Mouse (Mus musculus): ENCODE data around the gene Flvcr2. TPM values are rescaled to one million over a fixed set of nuclear protein-coding genes. Genes with fewer than 3 reads are reported as not detected.

Flvcr2 gene
- polyA plus RNA-seq, 2 experiments: 2.7 to 3.6 TPM

- no peak for ATAC-seq (ENCODE audit: insufficient read depth)
- Histone ChIP-seq H3K9me3 (ENCODE audit: control insufficient read depth, low read length) (no peaks in the 10 kb centered on the region), H3K27ac (no peak overlapping the region)
These were observed 111.0 kb downstream of the Flvcr2 start for GRCm38 (mm10) chr12:85857300-85857699.

GRCm38 (mm10) chr12:85859111-85859510, 112.8 kb downstream of the Flvcr2 start:
- TF ChIP-seq CTCF (IDR thresholded peaks at IDR 0.05; ENCODE audit: low read depth): no peak
- H3K27me3 ChIP-seq (ENCODE audit: control insufficient read depth, insufficient read depth, low read length): no peaks in the 10 kb centered on the region
- no peaks in the 10 kb centered on the region; a peak in 1 of 4 replicates for H3K4me1 ChIP-seq (replicated peaks; ENCODE audit: control insufficient read depth in 2 of 2, insufficient read depth in 2 of 2, low read length in 1 of 2)
- no peak overlapping the region for H3K4me2 ChIP-seq (ENCODE audit: low read depth)
- DNase-seq (ENCODE audit: low read depth in 3 of 3, low spot score in 3 of 3) (no peak), ATAC-seq (ENCODE audit: insufficient read depth) (no peak)
- H3K9me3 ChIP-seq (ENCODE audit: control insufficient read depth, low read length): no peaks in the 10 kb centered on the region
- WGBS (ENCODE audit: insufficient replicate concordance): 82% methylated on average over 3 of the region's 3 CpGs
- H3K27ac ChIP-seq: no peak overlapping the region
- no peaks in the 10 kb centered on the region; the same call in 1 of the 2 replicates for H3K36me3 ChIP-seq (replicated peaks; ENCODE audit: control insufficient read depth, insufficient read depth, low read depth)
- H3K4me3 ChIP-seq (ENCODE audit: insufficient read depth in 1 of 2, low read depth in 2 of 2, low read length in 2 of 2): no peak overlapping the region
- H3K9ac ChIP-seq (replicated peaks): no peak overlapping the region

More at GRCm38 (mm10) chr12:85857300-85857699, 111.0 kb downstream of the Flvcr2 start:
- 76% methylated on average over 7 of the region's 7 CpGs for WGBS (ENCODE audit: insufficient replicate concordance)
- no peak overlapping the region for H3K9ac ChIP-seq (replicated peaks)
- no peaks in the 10 kb centered on the region; a peak in 1 of 4 replicates for H3K4me1 ChIP-seq (replicated peaks; ENCODE audit: control insufficient read depth in 2 of 2, insufficient read depth in 2 of 2, low read length in 1 of 2)
- no peak for DNase-seq (ENCODE audit: low read depth in 3 of 3, low spot score in 3 of 3)
- H3K27me3 ChIP-seq (ENCODE audit: control insufficient read depth, insufficient read depth, low read length): no peaks in the 10 kb centered on the region
- TF ChIP-seq CTCF (IDR thresholded peaks at IDR 0.05; ENCODE audit: low read depth) (no peak), EP300 (IDR thresholded peaks at IDR 0.05; ENCODE audit: low read depth) (no peak)
- H3K36me3 ChIP-seq (replicated peaks; ENCODE audit: control insufficient read depth, insufficient read depth, low read depth): no peaks in the 10 kb centered on the region; the same call in 1 of the 2 replicates
- H3K4me2 ChIP-seq (ENCODE audit: low read depth): no peak overlapping the region
- no peak overlapping the region for H3K4me3 ChIP-seq (ENCODE audit: insufficient read depth in 1 of 2, low read depth in 2 of 2, low read length in 2 of 2)

DNA sequence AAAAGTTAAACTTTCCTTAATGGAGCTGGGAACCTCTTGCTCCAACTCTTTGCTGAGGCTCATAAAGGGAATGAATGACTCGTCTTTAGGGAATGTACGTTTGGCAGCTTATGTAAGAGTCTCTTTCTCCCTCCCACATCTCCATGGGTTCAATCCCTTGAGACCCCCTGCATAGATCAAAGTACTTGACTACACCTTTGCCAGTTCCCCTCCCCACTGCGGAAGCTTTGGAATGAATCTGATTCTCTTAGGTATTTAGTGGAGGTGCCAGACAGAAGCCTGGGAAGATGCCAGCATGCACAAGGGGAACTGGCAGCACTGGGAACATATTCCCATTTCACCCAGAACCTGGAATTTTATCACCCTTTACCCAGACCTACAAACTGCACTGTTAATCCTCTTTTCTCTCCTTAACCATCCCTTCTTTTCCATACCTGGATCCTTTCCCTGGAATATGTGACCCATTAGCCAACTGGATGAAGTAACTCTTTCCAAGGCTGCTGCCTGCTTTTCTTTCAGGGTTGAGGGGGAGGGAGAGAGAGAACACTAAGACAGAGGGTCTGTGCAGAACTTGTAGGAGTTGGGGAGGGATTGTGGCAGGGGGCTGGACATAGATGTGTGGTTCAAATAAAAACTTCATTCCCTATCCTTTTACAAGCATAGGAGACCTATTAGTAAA, 113.3 kb downstream of the Flvcr2 start:
- ATAC-seq (ENCODE audit: insufficient read depth): no peak
- DNase-seq (ENCODE audit: low read depth in 3 of 3, low spot score in 3 of 3): no peak
- no peak overlapping the region for H3K4me3 ChIP-seq (ENCODE audit: insufficient read depth in 1 of 2, low read depth in 2 of 2, low read length in 2 of 2)
- H3K9ac ChIP-seq (replicated peaks): no peak overlapping the region
- no peaks in the 10 kb centered on the region for H3K9me3 ChIP-seq (ENCODE audit: control insufficient read depth, low read length)
- H3K4me1 ChIP-seq (replicated peaks; ENCODE audit: control insufficient read depth in 2 of 2, insufficient read depth in 2 of 2, low read length in 1 of 2): no peaks in the 10 kb centered on the region; a peak in 1 of 4 replicates
- WGBS (ENCODE audit: insufficient replicate concordance): 76% methylated on average over 3 of the region's 3 CpGs
- no peak overlapping the region for H3K4me2 ChIP-seq (ENCODE audit: low read depth)
- TF ChIP-seq EP300 (IDR thresholded peaks at IDR 0.05; ENCODE audit: low read depth) (no peak), CTCF (IDR thresholded peaks at IDR 0.05; ENCODE audit: low read depth) (no peak)
- H3K27me3 ChIP-seq (ENCODE audit: control insufficient read depth, insufficient read depth, low read length): no peaks in the 10 kb centered on the region
- H3K36me3 ChIP-seq (replicated peaks; ENCODE audit: control insufficient read depth, insufficient read depth, low read depth): no peaks in the 10 kb centered on the region; the same call in 1 of the 2 replicates
- H3K27ac ChIP-seq: no peak overlapping the region

DNA sequence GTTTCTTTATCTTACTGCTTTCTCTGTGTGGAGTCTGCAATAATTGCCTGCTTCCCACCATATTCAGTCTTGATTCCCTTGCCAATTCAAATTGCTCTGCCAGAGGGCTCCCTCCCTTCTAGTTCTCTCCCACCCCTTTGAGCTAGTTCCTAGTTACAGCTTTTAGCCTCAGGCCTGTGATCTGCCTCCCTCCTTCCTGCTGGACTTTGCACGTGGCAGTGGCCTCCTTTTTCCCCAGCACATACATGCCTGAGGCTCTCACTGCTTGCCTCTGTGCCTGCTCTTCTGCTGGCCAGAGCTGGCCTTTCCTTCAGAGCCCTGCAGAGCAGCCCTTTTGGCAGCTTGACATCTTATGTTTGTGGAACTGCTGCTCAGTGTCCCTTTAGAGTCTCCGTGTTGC, 116.2 kb downstream of the Flvcr2 start:
- no peak for DNase-seq (ENCODE audit: low read depth in 3 of 3, low spot score in 3 of 3)
- no peaks in the 10 kb centered on the region for H3K27me3 ChIP-seq (ENCODE audit: control insufficient read depth, insufficient read depth, low read length)
- H3K36me3 ChIP-seq (replicated peaks; ENCODE audit: control insufficient read depth, insufficient read depth, low read depth): no peaks in the 10 kb centered on the region
- no peak overlapping the region for H3K9ac ChIP-seq (replicated peaks)
- ATAC-seq (ENCODE audit: insufficient read depth): no peak
- H3K9me3 ChIP-seq (ENCODE audit: control insufficient read depth, low read length): no peaks in the 10 kb centered on the region
- 51% methylated on average over 2 of the region's 2 CpGs for WGBS (ENCODE audit: insufficient replicate concordance)
- H3K27ac ChIP-seq: no peak overlapping the region
- TF ChIP-seq EP300 (IDR thresholded peaks at IDR 0.05; ENCODE audit: low read depth) (no peak), CTCF (IDR thresholded peaks at IDR 0.05; ENCODE audit: low read depth) (no peak)
- H3K4me1 ChIP-seq (replicated peaks; ENCODE audit: control insufficient read depth in 2 of 2, insufficient read depth in 2 of 2, low read length in 1 of 2): no peaks in the 10 kb centered on the region; a peak in 1 of 4 replicates
- no peak overlapping the region for H3K4me2 ChIP-seq (ENCODE audit: low read depth)
- H3K4me3 ChIP-seq (ENCODE audit: insufficient read depth in 1 of 2, low read depth in 2 of 2, low read length in 2 of 2): no peak overlapping the region

Small RNA genes lying within 50 kb of the gene (microRNA-seq; reads per million reads assigned to microRNA genes)
- gene Gm47285: not detected

Other genes starting within 250 kb of the Flvcr2 start
- gene Jdp2, start 147.5 kb upstream of the Flvcr2 start, polyA plus RNA-seq (2012; rRNA removed): 1.1 and 2.1 TPM in 2 replicates
- gene Jdp2, start 147.5 kb upstream of the Flvcr2 start, polyA plus RNA-seq (2014; fragmentation: Nextera tagmentation; extraction: Ambion mirVana): 0.16 and 0.18 TPM in 2 replicates
- gene Batf, start 59.9 kb upstream of the Flvcr2 start, polyA plus RNA-seq (2012; rRNA removed): 2.6 and 3.6 TPM in 2 replicates
- gene Batf, start 59.9 kb upstream of the Flvcr2 start, polyA plus RNA-seq (2014; fragmentation: Nextera tagmentation; extraction: Ambion mirVana): 2.8 and 3.7 TPM in 2 replicates
- 49.6 and 58.9 TPM in 2 replicates for gene Erg28, start 78.0 kb downstream of the Flvcr2 start, polyA plus RNA-seq (2012; rRNA removed)
- 91.9 and 98.4 TPM in 2 replicates for gene Erg28, start 78.0 kb downstream of the Flvcr2 start, polyA plus RNA-seq (2014; fragmentation: Nextera tagmentation; extraction: Ambion mirVana)
- gene Ttll5, start 78.1 kb downstream of the Flvcr2 start, polyA plus RNA-seq (2012; rRNA removed): 5.6 and 6.2 TPM in 2 replicates
- gene Ttll5, start 78.1 kb downstream of the Flvcr2 start, polyA plus RNA-seq (2014; fragmentation: Nextera tagmentation; extraction: Ambion mirVana): 6.4 and 7.1 TPM in 2 replicates

All from liver, embryonic 14.5 days (tissue).